Mouse (Mus musculus): Measurements from ENCODE around the gene Gk5. TPM values are rescaled to one million over a fixed set of nuclear protein-coding genes. Genes with fewer than 3 reads are reported as not detected.

Gk5 gene
- total RNA-seq, 2 experiments from 2014 or later: 5.3 to 7.3 TPM

- no peak for DNase-seq (ENCODE audit: low spot score in 2 of 2)
Observed at GRCm38 (mm10) chr9:96219114-96219669, 100.0 kb downstream of the Gk5 start.

GRCm38 (mm10) chr9:96220419-96220818, 101.3 kb downstream of the Gk5 start:
- DNase-seq (ENCODE audit: low spot score in 2 of 2): no peak

GRCm38 (mm10) chr9:96223302-96223701, 104.1 kb downstream of the Gk5 start:
- no peak for DNase-seq (ENCODE audit: low spot score in 2 of 2)

GRCm38 (mm10) chr9:96228285-96228684, 109.1 kb downstream of the Gk5 start:
- DNase-seq (ENCODE audit: low spot score in 2 of 2): no peak

GRCm38 (mm10) chr9:96230271-96230670, 111.1 kb downstream of the Gk5 start:
- DNase-seq (ENCODE audit: low spot score in 2 of 2): no peak

Other genes with a start within 250 kb of the Gk5 start
- 10 to 100 TPM; 27.6 to 32.1 TPM for gene Xrn1, start 164.6 kb upstream of the Gk5 start, total RNA-seq (2021)
- gene Tfdp2, start 76.9 kb downstream of the Gk5 start, total RNA-seq (2021): 10 to 100 TPM; 28.5 to 28.7 TPM
- 10 to 100 TPM; 85.4 to 85.6 TPM for gene Atp1b3, start 245.1 kb downstream of the Gk5 start, total RNA-seq (2021)

Data from layer of hippocampus, postnatal 14 days (tissue).